Mouse (Mus musculus) testis, postnatal 14 days (tissue): Measurements from ENCODE around the gene Olfr1006.
"Not testable (repeated sequence)": the region's sequence is repeated elsewhere in the genome, so short reads cannot be mapped to it uniquely, and the experiment has no call there.

Experiments used
- DNase-seq: peaks from one replicate; pipeline ENCODE4 v3.0.0; 2021; ENCODE audit warnings: low spot score

Gene Olfr1006

DNA sequence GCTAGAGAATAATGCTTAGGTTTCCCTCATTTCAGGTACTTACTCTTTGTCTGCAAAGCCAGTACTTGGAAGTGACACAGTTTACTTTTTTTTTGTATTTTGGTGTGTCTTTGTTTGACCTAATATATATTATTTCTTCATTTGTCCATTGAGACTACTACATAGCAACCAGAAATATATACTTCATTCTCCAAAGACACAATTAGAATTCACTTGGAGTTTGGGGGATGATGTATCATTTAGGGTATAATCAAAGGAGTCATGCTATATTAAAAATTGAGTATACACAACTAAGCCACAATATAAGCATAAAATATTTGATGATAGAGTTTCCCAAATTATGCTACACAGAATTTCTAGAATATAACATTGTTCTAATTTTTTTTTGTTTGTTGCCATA lies at the start of gene Olfr1006:
TSS of gene Olfr1006 (minus strand) at position 101 of the 400 bp plus-strand sequence.
- no peak for DNase-seq

DNA sequence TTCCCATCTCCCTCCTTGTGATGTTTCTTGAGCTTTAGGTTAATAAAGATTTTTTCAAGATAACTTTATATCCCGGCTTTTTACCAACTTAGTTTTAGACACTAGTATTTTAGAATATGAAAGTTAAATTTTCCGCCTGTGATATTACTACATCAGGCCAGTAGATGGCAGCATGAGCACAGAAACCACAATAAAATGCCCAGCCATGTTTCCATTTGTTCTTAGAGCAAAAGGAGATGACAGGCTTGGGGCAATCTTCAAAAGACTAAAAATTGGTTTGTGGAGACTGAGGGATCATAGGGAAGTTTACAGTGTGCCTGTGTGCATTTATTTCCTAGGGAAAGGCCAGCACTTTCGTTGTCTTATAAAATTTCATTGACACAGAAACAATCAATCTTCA lies 47.2 kb upstream of the Olfr1006 start:
- DNase-seq: no peak

GRCm38 (mm10) chr2:85715119-85715518 lies 36.6 kb upstream of the Olfr1006 start, which contains the start of gene Olfr1009:
Gene Olfr1009 (plus strand): TSS chr2:85715419.
- no peak for DNase-seq

DNA sequence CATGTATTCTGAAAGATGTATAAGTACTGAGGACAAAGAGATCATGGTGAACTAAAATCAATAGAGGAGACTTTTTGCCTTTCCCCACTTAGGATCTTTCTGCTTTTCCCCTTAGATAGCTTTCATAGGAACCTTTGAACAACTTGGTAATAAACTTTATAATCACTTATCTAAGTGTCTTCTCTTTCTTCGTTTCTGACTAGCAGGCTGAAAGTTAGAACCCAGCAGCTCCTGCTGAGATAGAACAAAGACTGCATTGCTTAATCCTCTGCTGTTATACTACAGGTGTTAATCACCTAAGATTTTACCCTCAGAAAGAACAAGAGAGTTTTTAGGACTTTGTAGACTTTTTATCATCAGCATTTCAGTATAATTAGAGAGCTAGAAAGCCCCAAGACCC lies 32.6 kb upstream of the Olfr1006 start:
- no peak for DNase-seq

GRCm38 (mm10) chr2:85710680-85711079 lies 32.1 kb upstream of the Olfr1006 start:
- not testable (repeated sequence) for DNase-seq

- DNase-seq: no peak
Observed at GRCm38 (mm10) chr2:85689131-85689530, 10.6 kb upstream of the Olfr1006 start, which contains the start of gene Olfr1008. Gene Olfr1008 (plus strand): TSS chr2:85689431.

DNA sequence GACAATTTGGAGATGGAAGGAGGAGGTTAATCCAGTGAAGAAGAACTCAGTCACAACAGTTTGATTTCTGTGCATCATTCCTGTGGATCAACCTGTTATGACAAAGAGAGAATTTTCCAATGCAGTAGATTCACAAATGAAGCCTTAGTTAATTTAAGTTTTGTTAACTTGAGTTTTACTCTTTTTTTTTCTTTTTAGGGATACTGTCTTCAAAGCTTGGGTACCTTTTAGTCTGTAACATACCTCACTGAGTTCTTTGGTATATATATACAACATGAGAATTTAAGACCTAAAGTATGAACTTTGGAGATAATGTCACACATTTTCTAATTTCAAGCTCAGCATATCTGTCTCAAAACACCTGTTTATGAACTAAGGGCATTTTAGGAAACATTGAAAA lies 14.2 kb downstream of the Olfr1006 start, which contains the start of gene Olfr154:
TSS of gene Olfr154 (minus strand) at position 101 of the 400 bp plus-strand sequence.
- not testable (repeated sequence) for DNase-seq

DNA sequence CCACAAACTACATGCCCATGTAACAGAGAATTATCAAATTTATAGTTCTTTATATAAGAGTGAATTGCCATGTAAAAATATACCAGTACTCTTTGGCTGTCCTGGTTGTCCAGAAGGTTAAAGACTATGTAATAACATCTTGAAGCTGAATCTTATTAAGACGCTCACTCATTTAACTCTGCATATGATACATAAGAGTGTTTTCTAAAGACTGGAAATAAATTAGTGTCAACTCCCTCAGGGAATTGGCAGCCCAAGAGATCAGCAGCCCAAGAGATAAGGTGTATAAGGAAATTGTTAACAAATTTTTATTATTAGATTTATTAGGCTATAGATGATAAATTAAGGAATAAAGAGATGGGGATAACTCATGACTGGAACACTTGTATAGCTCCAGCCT lies 28.0 kb downstream of the Olfr1006 start, which contains the start of gene Olfr1002:
TSS of gene Olfr1002 (minus strand) at position 101 of the 400 bp plus-strand sequence.
- DNase-seq: no peak
